Mouse (Mus musculus) gastrocnemius, adult 18-20 months (tissue): ENCODE results near the gene Cacnb4. TPM values are rescaled to one million over a fixed set of nuclear protein-coding genes. Genes with fewer than 3 reads are reported as not detected.

Source experiments
- DNase-seq: peaks from one replicate; pipeline ENCODE4 v3.0.0; 2021; ENCODE audit warnings: low spot score
- total RNA-seq, 2 experiments: library from RNA; stranded (reverse); gene quantifications; 2 replicates each; pipeline ENCODE4 v1.2.3; 2021

Cacnb4 gene
- total RNA-seq, 2 experiments from 2014 or later = 0.21 to 0.55 TPM

GRCm38 (mm10) chr2:52424747-52425522 is 251.7 kb downstream of the Cacnb4 start, which contains the start of gene Arl5a:
Gene Arl5a (minus strand): TSS chr2:52424901.
- DNase-seq = peak; percentile 94

- DNase-seq = no peak
Observed at GRCm38 (mm10) chr2:52424248-52424728, 252.3 kb downstream of the Cacnb4 start.

- no peak for DNase-seq
Observed at GRCm38 (mm10) chr2:52423611-52424247, 252.9 kb downstream of the Cacnb4 start.

- no peak for DNase-seq
Observed at GRCm38 (mm10) chr2:52422871-52423610, 253.6 kb downstream of the Cacnb4 start.

- DNase-seq = no peak
Observed at GRCm38 (mm10) chr2:52421197-52421596, 255.4 kb downstream of the Cacnb4 start.

- no peak for DNase-seq
Observed at GRCm38 (mm10) chr2:52420001-52420710, 256.5 kb downstream of the Cacnb4 start.

- no peak for DNase-seq
Observed at GRCm38 (mm10) chr2:52419295-52419694, 257.3 kb downstream of the Cacnb4 start.

GRCm38 (mm10) chr2:52412524-52413037 is 264.1 kb downstream of the Cacnb4 start:
- DNase-seq = no peak

GRCm38 (mm10) chr2:52406480-52406879 is 270.2 kb downstream of the Cacnb4 start:
- DNase-seq = peak; percentile 45

GRCm38 (mm10) chr2:52405238-52405637 is 271.4 kb downstream of the Cacnb4 start:
- no peak for DNase-seq

GRCm38 (mm10) chr2:52394529-52394928 is 282.1 kb downstream of the Cacnb4 start:
- DNase-seq = no peak

- DNase-seq = peak; percentile 78
Observed at GRCm38 (mm10) chr2:52390415-52390975, 286.1 kb downstream of the Cacnb4 start.

GRCm38 (mm10) chr2:52389975-52390374 is 286.7 kb downstream of the Cacnb4 start:
- no peak for DNase-seq

GRCm38 (mm10) chr2:52386451-52386850 is 290.2 kb downstream of the Cacnb4 start:
- DNase-seq = no peak

- DNase-seq = peak; percentile 30
Observed at GRCm38 (mm10) chr2:52386037-52386436, 290.6 kb downstream of the Cacnb4 start.

GRCm38 (mm10) chr2:52378848-52379261 is 297.8 kb downstream of the Cacnb4 start:
- DNase-seq = no peak

- DNase-seq = no peak
Observed at GRCm38 (mm10) chr2:52378448-52378804, 298.2 kb downstream of the Cacnb4 start, which contains the start of gene Neb. Gene Neb (minus strand): TSS chr2:52378474.
